14 mouse cellular contexts compared by ENCODE assay signal in genomic region chr17:35200398-35200797, GRCm38 (mm10). TPM values are rescaled to one million over a fixed set of nuclear protein-coding genes. Genes with fewer than 3 reads are reported as not detected.
DNase-seq lines count a peak whose midpoint lies in the region; ATAC-seq and TF ChIP-seq lines count a peak whose summit lies in the region.
"Had no signal": no experiment of that assay in that cellular context is flagged by ENCODE, and none has a peak within 500 bp of the region (broad histone marks: within the 10 kb centered on the region; RNA-seq: fewer than 3 reads in every experiment).

No protein-coding gene starts in this region.

- DNase-seq in heart, adult 8-10 months (ENCODE audit: low spot score), result no peak
- peak; percentile 52 for DNase-seq in NIH3T3 (ENCODE audit: low read depth)
- peak; percentile 69 for DNase-seq in liver, postnatal 0 days
- DNase-seq in thymus, adult 2 months, result peak; percentile 79
- DNase-seq in left cerebral cortex, adult 2 months (ENCODE audit: extremely low spot score in 1 of 2, low spot score in 2 of 2), result no peak
- DNase-seq in adrenal gland, postnatal 25 days, result no peak
- DNase-seq: cerebellum, adult 11-12 months had no signal

- H3K27me3 ChIP-seq in heart, embryonic 16.5 days (ENCODE audit: control insufficient read depth, insufficient read depth, low read length), result peaks cover 47% of the 10 kb centered on the region
- peaks cover 31% of the 10 kb centered on the region; the same call in 1 of the 2 replicates for H3K27me3 ChIP-seq in liver, postnatal 0 days (ENCODE audit: insufficient read depth, low read length)
- no peaks in the 10 kb centered on the region for H3K27me3 ChIP-seq in thymus, adult 2 months (ENCODE audit: control insufficient read depth, insufficient read depth, low read length)
- H3K27me3 ChIP-seq in intestine, embryonic 16.5 days (replicated peaks; ENCODE audit: control insufficient read depth, insufficient read depth, low read length), result peaks cover 31% of the 10 kb centered on the region
- H3K27me3 ChIP-seq: Patski had no signal

- H3K36me3 ChIP-seq in heart, embryonic 16.5 days (ENCODE audit: control insufficient read depth, insufficient read depth), result no peaks in the 10 kb centered on the region
- no peaks in the 10 kb centered on the region; the same call in 1 of the 2 replicates for H3K36me3 ChIP-seq in liver, postnatal 0 days (replicated peaks; ENCODE audit: insufficient read depth, low read length)
- no peaks in the 10 kb centered on the region for H3K36me3 ChIP-seq in thymus, adult 2 months (ENCODE audit: control insufficient read depth, insufficient read depth, low read length)
- H3K36me3 ChIP-seq in intestine, embryonic 16.5 days (ENCODE audit: control insufficient read depth, insufficient read depth, low read length), result no peaks in the 10 kb centered on the region
- H3K36me3 ChIP-seq: forebrain, embryonic 10.5 days had no signal

- TF ChIP-seq EP300 in liver, postnatal 0 days (IDR thresholded peaks at IDR 0.05; ENCODE audit: low read depth), result no peak

- WGBS in heart, embryonic 16.5 days, result 71% methylated on average over 11 of the region's 11 CpGs
- 31% methylated on average over 11 of the region's 11 CpGs for WGBS in liver, postnatal 0 days (ENCODE audit: insufficient replicate concordance)
- WGBS in thymus, adult 2 months, result 7% methylated on average over 11 of the region's 11 CpGs
- 78% methylated on average over 11 of the region's 11 CpGs for WGBS in intestine, embryonic 16.5 days

- H3K4me3 ChIP-seq in heart, embryonic 16.5 days (ENCODE audit: low read length), result no peak overlapping the region; the same call in 1 of the 2 replicates
- peak overlapping the region; percentile 48 for H3K4me3 ChIP-seq in liver, postnatal 0 days (ENCODE audit: low read depth, low read length)
- H3K4me3 ChIP-seq in thymus, adult 2 months (ENCODE audit: control insufficient read depth, insufficient read depth, low read length), result peak overlapping the region; percentile 54
- no peak overlapping the region for H3K4me3 ChIP-seq in intestine, embryonic 16.5 days (ENCODE audit: low read length)
- no peak overlapping the region for H3K4me3 ChIP-seq in left cerebral cortex, adult 2 months
- H3K4me3 ChIP-seq: forebrain, embryonic 10.5 days had no signal

- intact Hi-C loops in left cerebral cortex, adult 2 months (cut with DNase I), result no loop called here

- peaks cover 11% of the 10 kb centered on the region for H3K4me1 ChIP-seq in heart, embryonic 16.5 days (ENCODE audit: control insufficient read depth, insufficient read depth, low read length)
- peaks cover 8% of the 10 kb centered on the region for H3K4me1 ChIP-seq in liver, postnatal 0 days (ENCODE audit: insufficient read depth)
- H3K4me1 ChIP-seq in thymus, adult 2 months (replicated peaks; ENCODE audit: control insufficient read depth, insufficient read depth, low read length), result peaks cover 73% of the 10 kb centered on the region
- peaks cover 8% of the 10 kb centered on the region for H3K4me1 ChIP-seq in intestine, embryonic 16.5 days (ENCODE audit: control insufficient read depth, insufficient read depth, low read length)

- TF ChIP-seq POLR2A in thymus, adult 2 months (IDR thresholded peaks at IDR 0.05; ENCODE audit: control insufficient read depth, extremely low read depth, insufficient read depth, low read length, poor library complexity), result no peak

- no peak overlapping the region for H3K9ac ChIP-seq in heart, embryonic 16.5 days (ENCODE audit: low read length)
- peak overlapping the region; percentile 30; the same call in 1 of the 2 replicates for H3K9ac ChIP-seq in liver, postnatal 0 days (replicated peaks)
- H3K9ac ChIP-seq in intestine, embryonic 16.5 days (ENCODE audit: low read depth, low read length), result no peak overlapping the region

- no peaks in the 10 kb centered on the region for H3K9me3 ChIP-seq in heart, embryonic 16.5 days (replicated peaks; ENCODE audit: control insufficient read depth, low read length)
- no peaks in the 10 kb centered on the region for H3K9me3 ChIP-seq in liver, postnatal 0 days (ENCODE audit: low read length)
- no peaks in the 10 kb centered on the region for H3K9me3 ChIP-seq in intestine, embryonic 16.5 days (ENCODE audit: control insufficient read depth, low read length)
- H3K9me3 ChIP-seq: forebrain, embryonic 10.5 days had no signal

- no peak for TF ChIP-seq CTCF in liver, postnatal 0 days (IDR thresholded peaks at IDR 0.05; ENCODE audit: low read depth)
- TF ChIP-seq CTCF in thymus, adult 2 months (IDR thresholded peaks at IDR 0.05; ENCODE audit: borderline replicate concordance, control insufficient read depth, extremely low read depth, insufficient read depth, low read length, poor library complexity), result no peak
- TF ChIP-seq CTCF in left cerebral cortex, adult 2 months (IDR thresholded peaks at IDR 0.05), result no peak

- peak overlapping the region; percentile 42; the same call in 1 of the 2 replicates for H3K4me2 ChIP-seq in heart, embryonic 16.5 days (ENCODE audit: low read depth, low read length)
- peak overlapping the region; percentile 62 for H3K4me2 ChIP-seq in liver, postnatal 0 days (ENCODE audit: low read depth, low read length)
- H3K4me2 ChIP-seq in intestine, embryonic 16.5 days (ENCODE audit: low read depth, low read length), result no peak overlapping the region

- H3K27ac ChIP-seq in heart, embryonic 16.5 days (ENCODE audit: low read length), result no peak overlapping the region
- H3K27ac ChIP-seq in liver, postnatal 0 days (ENCODE audit: low read depth), result peak overlapping the region; percentile 75
- H3K27ac ChIP-seq in thymus, adult 2 months (ENCODE audit: control insufficient read depth, insufficient read depth, low read length), result peak overlapping the region; percentile 88
- no peak overlapping the region for H3K27ac ChIP-seq in intestine, embryonic 16.5 days (ENCODE audit: low read length)
- no peak overlapping the region for H3K27ac ChIP-seq in left cerebral cortex, adult 2 months
- H3K27ac ChIP-seq: forebrain, embryonic 10.5 days; hindbrain, postnatal 0 days had no signal

- ATAC-seq in heart, embryonic 16.5 days (replicated peaks; ENCODE audit: extremely low read depth, insufficient read depth, low FRiP score), result no peak
- ATAC-seq in liver, postnatal 0 days, result peak; percentile 66
- ATAC-seq in intestine, embryonic 16.5 days, result no peak
- ATAC-seq: hindbrain, postnatal 0 days; Patski had no signal

RNA-seq across cellular contexts. Expression of gene Tnf, which starts 1.4 kb away (rescaled TPM):
- 0.20 and 0.33 TPM in 2 replicates for polyA plus RNA-seq in heart, embryonic 16.5 days (2015; fragmentation: Nextera tagmentation; extraction: Ambion mirVana)
- under 1 TPM; 0.25 to 0.97 (median 0.52) TPM for total RNA-seq in heart, adult 8-10 months (2022)
- 0.59 and 0.75 TPM in 2 replicates for polyA plus RNA-seq in liver, postnatal 0 days (2015; fragmentation: Nextera tagmentation; extraction: Ambion mirVana)
- polyA plus RNA-seq in thymus, adult 2 months (2012; rRNA removed), result 11.3 and 11.4 TPM in 2 replicates
- polyA plus RNA-seq in intestine, embryonic 16.5 days (2015; fragmentation: Nextera tagmentation; extraction: Ambion mirVana), result 0.18 and 0.23 TPM in 2 replicates
- total RNA-seq in left cerebral cortex, adult 2 months (2021), result not detected
- 0.58 and 0.76 TPM in 2 replicates for total RNA-seq in adrenal gland, postnatal 25 days (2021)
- polyA plus RNA-seq: limb, embryonic 11.5 days; neural tube, embryonic 14.5 days; Patski had no signal

RNA-seq across cellular contexts. Expression of gene Lta, which starts 4.8 kb away (rescaled TPM):
- 0.27 and 0.79 TPM in 2 replicates for polyA plus RNA-seq in heart, embryonic 16.5 days (2015; fragmentation: Nextera tagmentation; extraction: Ambion mirVana)
- total RNA-seq in heart, adult 8-10 months (2022), result under 1 TPM in 1 of 4 experiments, not detected in 3; 0.44 TPM
- polyA plus RNA-seq in liver, postnatal 0 days (2015; fragmentation: Nextera tagmentation; extraction: Ambion mirVana), result not detected in 2 replicates
- 14.4 and 14.5 TPM in 2 replicates for polyA plus RNA-seq in thymus, adult 2 months (2012; rRNA removed)
- 0.99 and 1.2 TPM in 2 replicates for polyA plus RNA-seq in intestine, embryonic 16.5 days (2015; fragmentation: Nextera tagmentation; extraction: Ambion mirVana)
- total RNA-seq in left cerebral cortex, adult 2 months (2021), result under 1 TPM; 0.41 to 0.65 TPM
- 0.30 TPM in 1 of 2 replicates, not detected in the other for total RNA-seq in adrenal gland, postnatal 25 days (2021)
- polyA plus RNA-seq: forebrain, embryonic 10.5 days had no signal

RNA-seq across cellular contexts. Expression of gene Ltb, which starts 6.2 kb away (rescaled TPM):
- polyA plus RNA-seq in heart, embryonic 16.5 days (2015; fragmentation: Nextera tagmentation; extraction: Ambion mirVana), result 3.5 and 6.4 TPM in 2 replicates
- 1 to 10 TPM in 1 of 4 experiments, under 1 TPM in 3; 0.69 to 1.6 (median 0.80) TPM for total RNA-seq in heart, adult 8-10 months (2022)
- polyA plus RNA-seq in liver, postnatal 0 days (2015; fragmentation: Nextera tagmentation; extraction: Ambion mirVana), result 5.3 and 6.0 TPM in 2 replicates
- polyA plus RNA-seq in thymus, adult 2 months (2012; rRNA removed), result 358 and 375 TPM in 2 replicates
- 4.4 and 4.7 TPM in 2 replicates for polyA plus RNA-seq in intestine, embryonic 16.5 days (2015; fragmentation: Nextera tagmentation; extraction: Ambion mirVana)
- total RNA-seq in left cerebral cortex, adult 2 months (2021), result under 1 TPM; 0.79 to 0.86 TPM
- total RNA-seq in adrenal gland, postnatal 25 days (2021), result 2.8 and 8.5 TPM in 2 replicates
- total RNA-seq: hindbrain, postnatal 0 days had no signal
- polyA plus RNA-seq: Patski had no signal

RNA-seq across cellular contexts. Expression of gene Lst1, which starts 12.2 kb away (rescaled TPM):
- polyA plus RNA-seq in heart, embryonic 16.5 days (2015; fragmentation: Nextera tagmentation; extraction: Ambion mirVana), result 7.9 and 8.2 TPM in 2 replicates
- 1 to 10 TPM; 1.8 to 3.6 (median 2.6) TPM for total RNA-seq in heart, adult 8-10 months (2022)
- polyA plus RNA-seq in liver, postnatal 0 days (2015; fragmentation: Nextera tagmentation; extraction: Ambion mirVana), result 41.2 and 44.2 TPM in 2 replicates
- 30.7 and 49.6 TPM in 2 replicates for polyA plus RNA-seq in thymus, adult 2 months (2012; rRNA removed)
- polyA plus RNA-seq in intestine, embryonic 16.5 days (2015; fragmentation: Nextera tagmentation; extraction: Ambion mirVana), result 16.9 and 17.1 TPM in 2 replicates
- total RNA-seq in left cerebral cortex, adult 2 months (2021), result 1 to 10 TPM; 6.4 to 7.4 TPM
- total RNA-seq in adrenal gland, postnatal 25 days (2021), result 5.2 TPM in 1 of 2 replicates, not detected in the other
- polyA plus RNA-seq: Patski had no signal

RNA-seq across cellular contexts. Expression of gene Gm16181, which starts 20.2 kb away (rescaled TPM):
- polyA plus RNA-seq in heart, embryonic 16.5 days (2015; fragmentation: Nextera tagmentation; extraction: Ambion mirVana), result 0.41 and 1.2 TPM in 2 replicates
- total RNA-seq in heart, adult 8-10 months (2022), result under 1 TPM in 1 of 4 experiments, not detected in 3; 0.72 TPM
- 0.22 TPM in 2 replicates for polyA plus RNA-seq in liver, postnatal 0 days (2015; fragmentation: Nextera tagmentation; extraction: Ambion mirVana)
- polyA plus RNA-seq in thymus, adult 2 months (2012; rRNA removed), result 0.29 TPM in 1 of 2 replicates, not detected in the other
- 0.29 and 0.46 TPM in 2 replicates for polyA plus RNA-seq in intestine, embryonic 16.5 days (2015; fragmentation: Nextera tagmentation; extraction: Ambion mirVana)
- not detected for total RNA-seq in left cerebral cortex, adult 2 months (2021)
- not detected in 2 replicates for total RNA-seq in adrenal gland, postnatal 25 days (2021)
- total RNA-seq: hindbrain, postnatal 0 days had no signal
- polyA plus RNA-seq: forebrain, embryonic 10.5 days; limb, embryonic 11.5 days had no signal

Comparison
In these comparisons a context has a peak if more than half of its experiments do, and no peak if none do; other contexts are left out.
1. H3K27ac ChIP-seq: peak in liver, postnatal 0 days (single experiment) and thymus, adult 2 months (single experiment); none in heart, embryonic 16.5 days (single experiment), intestine, embryonic 16.5 days (single experiment) and left cerebral cortex, adult 2 months (single experiment).
2. H3K4me3 ChIP-seq: peak in liver, postnatal 0 days (single experiment) and thymus, adult 2 months (single experiment); none in heart, embryonic 16.5 days (single experiment), intestine, embryonic 16.5 days (single experiment) and left cerebral cortex, adult 2 months (single experiment).
3. DNase-seq: peak in NIH3T3 (single experiment), liver, postnatal 0 days (single experiment) and thymus, adult 2 months (single experiment); none in heart, adult 8-10 months (single experiment), left cerebral cortex, adult 2 months (0 of 2) and adrenal gland, postnatal 25 days (single experiment).
4. RNA of gene Ltb, which starts 6.2 kb away (polyA plus RNA-seq): 358 to 375 TPM in thymus, adult 2 months; 3.5 to 6.4 TPM in heart, embryonic 16.5 days, 5.3 to 6.0 TPM in liver, postnatal 0 days and 4.4 to 4.7 TPM in intestine, embryonic 16.5 days; every median in the first group is over 10 times any median in the second.